Mouse (Mus musculus) embryonic facial prominence, embryonic 15.5 days (tissue): ENCODE data around the gene Mbnl1. TPM values are rescaled to one million over a fixed set of nuclear protein-coding genes. Genes with fewer than 3 reads are reported as not detected.

ENCODE experiments used
- ATAC-seq: fragments of 200-750 bp; cut with Nextera tagmentation; 2 replicates; pipeline ENCODE4 v1.8.0; 2017; ENCODE audit warnings: low read depth, moderate TSS enrichment; ENCODE audit not compliant: insufficient number of reproducible peaks, low FRiP score, low TSS enrichment
- H3K27ac ChIP-seq: fragments of 300-500 bp; sonication (generic); replicated peaks from 2 replicates; pipeline ENCODE4 v1.5.1; 2015; ENCODE audit warnings: mild to moderate bottlenecking, inconsistent platforms
- H3K27me3 ChIP-seq: fragments of 300-500 bp; sonication (generic); 2 replicates; pipeline ENCODE4 v1.6.1; 2015; ENCODE audit warnings: inconsistent platforms
- H3K36me3 ChIP-seq: fragments of 300-500 bp; sonication (generic); 2 replicates; pipeline ENCODE4 v1.6.1; 2015; ENCODE audit warnings: mild to moderate bottlenecking, inconsistent platforms
- H3K4me1 ChIP-seq: fragments of 300-500 bp; sonication (generic); 2 replicates; pipeline ENCODE4 v1.6.1; 2015; ENCODE audit warnings: inconsistent platforms
- H3K4me2 ChIP-seq: fragments of 300-500 bp; sonication (generic); replicated peaks from 2 replicates; pipeline ENCODE4 v1.6.1; 2015; ENCODE audit warnings: mild to moderate bottlenecking, inconsistent platforms
- H3K4me3 ChIP-seq: fragments of 300-500 bp; sonication (generic); replicated peaks from 2 replicates; pipeline ENCODE4 v1.5.1; 2015; ENCODE audit warnings: mild to moderate bottlenecking, inconsistent platforms
- H3K9ac ChIP-seq: fragments of 300-500 bp; sonication (generic); 2 replicates; pipeline ENCODE4 v1.6.1; 2015; ENCODE audit warnings: inconsistent platforms
- H3K9me3 ChIP-seq: fragments of 300-500 bp; sonication (generic); replicated peaks from 2 replicates; pipeline ENCODE4 v1.6.1; 2016; ENCODE audit warnings: inconsistent platforms
- WGBS: fragments of 180-500 bp; shearing (Covaris S2); methylation state at CpG from one replicate; pipeline ENCODE4 v1.1.7; 2015; 5-methylcytosine and 5-hydroxymethylcytosine counted together
- polyA plus RNA-seq: library from polyadenylated mRNA; unstranded; fragments of >200 nt; fragmentation: Nextera tagmentation; extraction: Ambion mirVana; gene quantifications from 2 replicates; pipeline ENCODE4 v1.2.1, GENCODE M21; 2015

The Mbnl1 gene
- polyA plus RNA-seq, 1 experiment from 2014 or later = 103 TPM

DNA sequence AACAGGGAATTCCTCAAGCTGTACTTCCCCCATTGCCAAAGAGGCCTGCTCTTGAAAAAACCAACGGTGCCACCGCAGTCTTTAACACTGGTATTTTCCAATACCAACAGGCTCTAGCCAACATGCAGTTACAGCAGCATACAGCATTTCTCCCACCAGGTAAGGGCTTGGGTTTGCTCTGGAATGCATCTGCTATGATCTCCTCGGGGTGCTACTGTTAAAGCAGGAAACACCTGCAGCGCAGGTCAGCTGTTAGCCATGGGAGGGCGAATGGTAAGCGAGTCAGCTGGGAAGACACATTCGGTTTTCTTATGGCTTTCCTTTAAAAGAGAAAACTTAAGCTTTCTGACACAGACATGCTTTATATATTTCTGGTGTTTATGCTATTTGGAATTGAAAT lies 143.0 kb downstream of the Mbnl1 start:
- H3K9ac ChIP-seq = no peak overlapping the region
- H3K27me3 ChIP-seq = no peaks in the 10 kb centered on the region
- no peak overlapping the region for H3K27ac ChIP-seq
- peaks cover 5% of the 10 kb centered on the region; the same call in 1 of the 2 replicates for H3K36me3 ChIP-seq
- 61% methylated on average over 7 of the region's 7 CpGs for WGBS
- no peaks in the 10 kb centered on the region for H3K9me3 ChIP-seq
- H3K4me1 ChIP-seq = no peaks in the 10 kb centered on the region
- ATAC-seq = no peak
- H3K4me2 ChIP-seq = no peak overlapping the region
- no peak overlapping the region for H3K4me3 ChIP-seq

DNA sequence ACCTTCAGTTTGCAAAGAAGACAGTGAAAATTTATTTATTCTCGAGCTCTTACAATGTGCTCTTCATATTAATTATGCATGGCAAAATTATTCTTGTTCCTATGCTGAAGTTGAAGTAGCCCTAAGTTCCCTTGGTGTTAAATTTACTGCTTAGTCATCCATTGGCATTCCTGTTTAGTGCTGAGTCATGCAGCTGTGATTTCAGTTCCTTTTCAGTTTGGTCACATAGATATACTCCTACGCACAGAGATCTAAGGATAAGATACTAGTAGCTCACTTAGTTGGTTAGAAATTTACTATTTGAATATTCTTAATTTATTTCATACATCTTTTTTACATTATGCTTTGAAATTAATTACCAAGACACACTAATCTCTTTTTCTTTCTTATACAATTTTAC lies 143.5 kb downstream of the Mbnl1 start:
- no peak overlapping the region for H3K9ac ChIP-seq
- H3K27ac ChIP-seq = no peak overlapping the region
- 85% methylated on average over 2 of the region's 2 CpGs for WGBS
- H3K27me3 ChIP-seq = no peaks in the 10 kb centered on the region
- no peaks in the 10 kb centered on the region for H3K4me1 ChIP-seq
- H3K9me3 ChIP-seq = no peaks in the 10 kb centered on the region
- no peak for ATAC-seq
- H3K36me3 ChIP-seq = peaks cover 5% of the 10 kb centered on the region; the same call in 1 of the 2 replicates
- no peak overlapping the region for H3K4me2 ChIP-seq
- H3K4me3 ChIP-seq = no peak overlapping the region

DNA sequence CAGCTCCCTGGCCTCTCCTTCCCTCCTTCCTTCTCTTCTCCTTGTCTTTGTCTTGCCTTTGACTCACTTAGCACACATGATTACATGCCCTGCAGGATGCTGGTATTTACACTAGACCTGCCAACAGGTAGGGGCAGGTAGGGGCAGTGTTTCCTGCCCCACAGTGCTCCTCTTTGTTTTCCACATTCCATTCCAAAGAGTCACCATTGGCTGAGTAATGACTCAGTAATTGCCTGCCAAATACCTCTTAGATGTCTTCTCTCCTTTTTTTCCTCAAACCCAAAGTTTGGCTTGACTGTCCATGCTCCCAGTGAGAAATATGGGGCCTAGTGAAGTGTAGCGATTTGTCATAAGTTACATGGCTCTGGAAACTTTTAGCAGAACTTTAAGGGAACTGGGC lies 145.0 kb downstream of the Mbnl1 start:
- WGBS = 71% methylated on average over 1 of the region's 1 CpGs
- ATAC-seq = no peak
- H3K4me1 ChIP-seq = no peaks in the 10 kb centered on the region
- H3K27me3 ChIP-seq = no peaks in the 10 kb centered on the region
- H3K36me3 ChIP-seq = peaks cover 9% of the 10 kb centered on the region; the same call in 1 of the 2 replicates
- H3K4me2 ChIP-seq = no peak overlapping the region
- H3K4me3 ChIP-seq = no peak overlapping the region
- H3K9me3 ChIP-seq = no peaks in the 10 kb centered on the region
- no peak overlapping the region for H3K9ac ChIP-seq
- H3K27ac ChIP-seq = no peak overlapping the region

DNA sequence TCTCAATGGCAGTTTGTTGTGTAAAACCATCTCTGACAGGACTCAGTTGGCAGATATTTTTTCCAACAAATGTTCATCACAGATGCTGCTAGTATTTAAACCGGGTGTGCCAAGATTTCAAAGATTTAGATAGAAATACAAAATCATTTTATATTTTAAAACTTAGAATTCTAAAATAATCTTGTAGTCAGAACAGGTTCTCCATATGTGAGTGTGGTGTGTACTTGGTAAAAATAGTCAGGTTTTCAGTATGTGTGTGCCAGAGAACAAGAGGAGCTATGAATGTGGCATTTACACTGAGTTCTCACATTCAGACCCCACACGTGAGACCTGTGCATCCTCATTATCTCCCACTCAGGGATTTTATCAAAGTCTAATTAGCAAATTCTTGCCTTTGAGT lies 147.6 kb downstream of the Mbnl1 start:
- H3K27ac ChIP-seq = no peak overlapping the region
- 72% methylated on average over 2 of the region's 2 CpGs for WGBS

DNA sequence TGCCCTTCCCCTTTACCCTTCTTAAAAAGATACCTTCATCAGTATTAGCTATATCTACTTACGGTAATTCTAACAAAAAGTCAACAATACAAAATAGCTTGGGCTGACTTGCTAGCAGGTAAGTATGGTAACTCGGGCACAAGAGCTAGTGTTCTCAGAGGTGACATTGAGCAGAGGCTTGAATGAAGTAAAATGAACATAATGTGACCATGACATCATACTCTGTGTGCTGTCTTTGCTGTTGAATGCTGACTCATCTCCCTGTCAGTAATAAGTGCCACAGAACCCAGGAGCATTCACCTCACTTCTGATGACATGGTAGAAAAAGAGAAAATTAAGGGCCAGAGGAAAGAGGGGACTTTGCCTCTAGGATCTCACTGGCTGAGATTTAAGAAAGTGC lies 158.6 kb downstream of the Mbnl1 start:
- Histone ChIP-seq H3K27me3 (no peaks in the 10 kb centered on the region), H3K27ac (no peak overlapping the region), H3K4me3 (no peak overlapping the region), H3K4me1 (no peaks in the 10 kb centered on the region), H3K9ac (no peak overlapping the region), H3K4me2 (no peak overlapping the region), H3K9me3 (no peaks in the 10 kb centered on the region), H3K36me3 (no peaks in the 10 kb centered on the region)
- ATAC-seq = no peak
- 91% methylated on average over 2 of the region's 2 CpGs for WGBS

More for the DNA sequence above, 147.6 kb downstream of the Mbnl1 start:
- Histone ChIP-seq H3K36me3 (peaks cover 6% of the 10 kb centered on the region; the same call in 1 of the 2 replicates), H3K27me3 (no peaks in the 10 kb centered on the region), H3K9me3 (no peaks in the 10 kb centered on the region), H3K9ac (no peak overlapping the region), H3K4me2 (no peak overlapping the region), H3K4me3 (no peak overlapping the region), H3K4me1 (no peaks in the 10 kb centered on the region)
- ATAC-seq = no peak

DNA sequence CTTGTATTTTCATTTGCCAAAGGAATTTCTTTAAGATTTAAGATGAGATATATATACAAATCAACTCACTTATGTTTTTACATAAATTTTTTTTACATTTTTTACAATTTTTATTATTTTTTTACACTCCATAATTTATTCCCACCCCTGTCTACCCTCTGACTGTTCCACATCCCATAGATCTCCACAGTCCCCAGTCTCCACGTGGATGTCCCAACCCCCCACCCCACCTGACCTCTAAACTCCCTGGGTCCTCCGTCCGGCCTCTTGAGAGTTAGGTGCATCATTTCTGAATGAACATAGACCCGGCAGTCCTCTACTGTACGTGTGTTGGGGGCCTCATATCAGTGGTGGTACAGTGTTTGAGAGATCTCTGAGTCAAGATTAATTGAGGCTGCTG lies 159.1 kb downstream of the Mbnl1 start:
- H3K9me3 ChIP-seq = no peaks in the 10 kb centered on the region
- no peaks in the 10 kb centered on the region for H3K4me1 ChIP-seq
- no peak overlapping the region for H3K9ac ChIP-seq
- H3K4me3 ChIP-seq = no peak overlapping the region
- WGBS = 89% methylated on average over 5 of the region's 5 CpGs
- no peak overlapping the region for H3K27ac ChIP-seq
- H3K4me2 ChIP-seq = no peak overlapping the region
- no peaks in the 10 kb centered on the region for H3K27me3 ChIP-seq
- no peak for ATAC-seq
- H3K36me3 ChIP-seq = no peaks in the 10 kb centered on the region

DNA sequence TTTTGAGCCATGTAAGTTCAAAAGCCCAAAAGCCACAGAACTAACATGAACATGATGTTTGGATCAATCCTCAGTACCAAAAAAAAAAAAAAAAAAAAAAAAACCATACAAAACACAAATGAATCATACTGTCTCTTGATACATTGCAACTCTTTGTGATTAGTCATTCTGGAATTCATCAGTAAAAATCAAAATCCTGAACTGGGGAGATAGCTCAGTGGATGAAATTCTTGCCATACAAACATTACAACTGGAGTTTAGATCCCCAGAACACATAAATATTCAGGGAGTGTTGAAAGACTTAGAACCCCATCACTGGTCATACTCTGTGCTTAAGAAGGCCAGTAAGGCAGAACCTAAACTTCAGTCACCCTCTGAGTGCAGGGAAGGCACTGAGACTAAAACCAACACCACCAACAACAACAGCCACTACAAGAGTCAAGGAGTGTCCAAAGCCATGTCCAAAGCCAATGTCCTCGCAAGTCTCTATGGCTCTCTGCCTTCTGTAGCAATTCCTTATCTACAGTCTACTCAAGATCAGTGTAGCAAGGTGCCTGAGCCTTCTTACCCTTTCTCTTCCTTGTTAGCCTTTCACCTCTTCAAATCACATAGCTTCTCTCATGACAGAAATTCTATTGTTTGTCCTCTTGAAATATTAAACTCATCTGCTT lies 160.3 kb downstream of the Mbnl1 start:
- no peaks in the 10 kb centered on the region for H3K27me3 ChIP-seq
- H3K4me2 ChIP-seq = no peak overlapping the region
- no peaks in the 10 kb centered on the region for H3K9me3 ChIP-seq
- H3K4me3 ChIP-seq = no peak overlapping the region
- H3K36me3 ChIP-seq = no peaks in the 10 kb centered on the region
- no peak overlapping the region for H3K9ac ChIP-seq
- no peaks in the 10 kb centered on the region for H3K4me1 ChIP-seq
- ATAC-seq = no peak
- 96% methylated on average over 1 of the region's 1 CpGs for WGBS
- no peak overlapping the region for H3K27ac ChIP-seq

DNA sequence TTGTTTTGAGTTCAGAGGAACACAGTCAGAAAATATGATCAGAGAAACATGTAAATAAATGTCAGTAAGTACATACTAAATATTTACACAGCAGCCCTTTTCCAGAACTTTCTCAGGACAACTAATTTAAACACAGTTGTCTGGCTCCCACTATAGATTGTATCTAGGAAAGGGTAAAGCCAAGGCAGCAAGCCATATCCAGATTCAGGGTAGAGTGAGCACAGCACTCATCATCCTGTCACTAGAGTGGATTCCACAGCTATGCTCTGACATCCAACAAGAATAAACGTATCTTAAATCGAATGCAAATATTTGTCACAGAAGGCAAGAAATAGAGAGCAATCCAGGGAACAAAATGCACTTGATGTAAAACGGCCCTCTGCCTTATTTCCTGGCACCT lies 165.9 kb downstream of the Mbnl1 start:
- WGBS = 46% methylated on average over 3 of the region's 3 CpGs
- H3K4me1 ChIP-seq = no peaks in the 10 kb centered on the region
- H3K36me3 ChIP-seq = no peaks in the 10 kb centered on the region
- 0 out of 2 replicates have a peak overlapping the region, but pooled peaks have one; percentile 17 for H3K27ac ChIP-seq
- no peak overlapping the region for H3K4me3 ChIP-seq
- H3K9ac ChIP-seq = no peak overlapping the region
- no peak overlapping the region for H3K4me2 ChIP-seq
- H3K9me3 ChIP-seq = no peaks in the 10 kb centered on the region
- no peak for ATAC-seq
- H3K27me3 ChIP-seq = no peaks in the 10 kb centered on the region

DNA sequence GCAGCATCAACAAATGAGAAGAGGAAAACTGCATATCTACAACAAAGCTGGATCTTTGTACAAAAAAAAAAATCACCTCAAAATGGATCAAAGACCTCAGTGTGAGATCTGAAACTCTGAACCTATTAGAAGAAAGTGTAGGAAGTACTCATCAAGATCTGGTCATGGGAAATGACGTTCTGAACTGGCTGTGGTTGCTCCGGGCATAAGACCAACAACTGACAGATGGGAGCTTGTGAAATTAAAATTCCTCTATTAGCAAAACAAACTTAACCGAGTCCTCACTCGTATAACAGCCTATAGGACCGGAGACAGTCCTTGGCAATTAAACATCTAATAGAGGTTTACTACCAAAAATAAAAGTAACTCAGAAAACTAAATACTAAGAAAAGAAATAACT lies 166.5 kb downstream of the Mbnl1 start:
- Histone ChIP-seq H3K36me3 (no peaks in the 10 kb centered on the region), H3K4me3 (no peak overlapping the region), H3K9me3 (no peaks in the 10 kb centered on the region), H3K4me2 (no peak overlapping the region), H3K27ac (no peak overlapping the region), H3K27me3 (no peaks in the 10 kb centered on the region), H3K4me1 (no peaks in the 10 kb centered on the region), H3K9ac (no peak overlapping the region)
- 30% methylated on average over 5 of the region's 5 CpGs for WGBS
- no peak for ATAC-seq

DNA sequence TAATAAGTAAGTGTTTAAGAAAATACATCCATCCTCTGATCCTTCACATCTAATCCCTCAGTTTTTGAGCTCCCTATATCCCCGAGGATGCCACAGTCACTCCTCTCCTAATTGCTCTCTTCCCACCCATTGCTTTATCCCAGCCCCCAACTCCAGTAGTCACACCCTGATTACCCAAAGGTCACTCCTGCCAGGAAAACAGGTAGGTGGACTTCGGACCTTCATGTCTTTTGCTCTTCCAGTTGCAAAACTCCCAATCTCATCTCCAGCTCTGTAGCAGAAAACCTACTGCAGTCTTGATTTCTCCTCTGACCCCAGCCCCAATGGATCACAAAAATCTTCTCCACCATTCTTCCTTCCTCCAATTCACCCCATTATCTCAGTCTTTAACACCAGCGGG lies 169.6 kb downstream of the Mbnl1 start:
- Histone ChIP-seq H3K4me1 (no peaks in the 10 kb centered on the region), H3K36me3 (no peaks in the 10 kb centered on the region), H3K9ac (no peak overlapping the region), H3K9me3 (no peaks in the 10 kb centered on the region), H3K4me2 (no peak overlapping the region), H3K27ac (no peak overlapping the region), H3K4me3 (no peak overlapping the region), H3K27me3 (no peaks in the 10 kb centered on the region)
- no peak for ATAC-seq
- WGBS = 84% methylated on average over 3 of the region's 3 CpGs

DNA sequence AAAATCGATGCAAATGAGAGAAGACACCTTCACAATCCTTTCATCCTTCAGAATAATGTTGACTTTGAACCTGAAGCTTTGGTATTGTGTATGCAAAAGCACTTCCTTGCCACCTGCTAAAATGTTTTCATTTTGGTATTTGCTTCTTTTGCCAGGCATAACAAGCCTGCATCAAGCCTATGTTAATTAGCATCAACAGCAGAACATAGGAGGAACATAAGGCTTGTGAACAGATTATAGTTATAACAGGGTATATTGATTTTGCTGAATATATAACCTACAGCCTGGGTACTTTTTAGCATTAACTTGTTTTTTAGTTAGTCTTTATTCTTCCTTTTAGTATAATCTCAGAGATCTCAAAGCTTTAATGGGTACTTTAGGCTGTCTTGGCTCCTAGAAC lies 172.9 kb downstream of the Mbnl1 start:
- Histone ChIP-seq H3K4me2 (no peak overlapping the region), H3K4me3 (no peak overlapping the region), H3K4me1 (no peaks in the 10 kb centered on the region), H3K27ac (no peak overlapping the region), H3K9ac (no peak overlapping the region), H3K9me3 (no peaks in the 10 kb centered on the region), H3K27me3 (no peaks in the 10 kb centered on the region), H3K36me3 (no peaks in the 10 kb centered on the region)
- ATAC-seq = no peak
- 78% methylated on average over 1 of the region's 1 CpGs for WGBS

DNA sequence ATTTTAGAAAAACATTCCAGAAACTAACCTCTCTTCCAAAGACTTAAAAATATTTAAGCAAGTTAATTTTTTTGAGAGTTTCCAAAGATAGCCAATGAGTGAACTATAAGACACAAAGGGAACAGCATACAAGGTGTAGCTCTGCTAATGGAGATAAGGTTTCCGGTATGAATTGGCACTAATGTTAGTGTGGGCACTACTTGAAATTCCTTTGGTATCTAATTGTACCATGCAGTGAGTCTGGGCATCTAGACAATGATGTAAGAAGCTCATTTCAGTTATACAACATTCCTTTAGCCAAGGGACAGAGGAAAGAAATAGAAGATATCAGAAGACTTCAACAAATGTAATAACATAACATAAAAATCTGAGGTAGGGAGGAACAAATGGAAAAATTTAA lies 175.7 kb downstream of the Mbnl1 start:
- H3K9me3 ChIP-seq = no peaks in the 10 kb centered on the region
- H3K4me3 ChIP-seq = no peak overlapping the region
- H3K36me3 ChIP-seq = no peaks in the 10 kb centered on the region
- H3K4me1 ChIP-seq = no peaks in the 10 kb centered on the region
- WGBS = 88% methylated on average over 1 of the region's 1 CpGs
- no peaks in the 10 kb centered on the region for H3K27me3 ChIP-seq
- no peak overlapping the region for H3K9ac ChIP-seq
- no peak for ATAC-seq
- no peak overlapping the region for H3K4me2 ChIP-seq
- no peak overlapping the region for H3K27ac ChIP-seq
